Mouse (Mus musculus) naive thymus-derived CD4-positive, alpha-beta T cell, adult 2 months (primary cell): ENCODE results near the gene Exosc1.

Experiments
- DNase-seq: peaks from one replicate; pipeline ENCODE4 v3.0.0-alpha.2; 2011; ENCODE audit warnings: low read depth

The Exosc1 gene

DNA sequence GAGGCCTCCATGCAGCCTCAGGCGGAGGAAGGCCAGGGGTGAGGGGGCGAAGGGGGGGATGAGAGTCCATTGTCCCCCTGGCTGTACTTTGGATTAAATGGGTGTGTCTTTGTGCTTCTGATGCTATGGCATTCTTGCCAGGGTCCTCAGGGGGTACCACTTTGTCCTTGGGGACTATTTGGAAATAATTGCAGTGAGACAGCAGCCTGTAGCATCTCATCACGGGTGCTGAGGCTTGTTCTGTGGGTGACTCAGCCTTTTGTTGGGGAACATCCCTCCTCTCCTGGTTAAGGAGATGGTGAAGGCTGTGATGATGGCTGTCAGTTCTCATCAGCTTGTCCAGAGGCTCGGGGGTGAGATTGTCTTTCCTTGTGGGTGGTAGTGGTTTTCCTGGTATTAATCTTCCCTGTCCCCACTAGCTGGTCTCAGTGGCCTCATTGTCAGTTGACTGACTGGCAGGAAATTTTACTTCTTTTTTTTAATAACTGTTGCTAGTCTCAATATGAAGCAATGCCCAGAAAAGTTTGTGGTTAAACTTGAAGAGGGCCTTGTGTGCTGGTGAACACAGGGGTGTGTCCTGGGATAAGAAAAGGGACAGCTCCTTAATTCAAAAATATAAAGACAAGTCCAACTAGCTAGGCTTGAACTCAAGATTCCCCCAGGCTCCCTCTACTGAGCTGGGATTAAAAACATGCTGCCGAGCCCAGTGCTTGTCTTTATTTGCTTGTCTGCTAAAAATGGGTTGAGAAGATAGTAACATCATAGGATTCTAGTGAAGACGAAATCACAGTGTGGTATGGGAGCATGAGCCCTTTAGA is 19.2 kb downstream of the Exosc1 start:
- no peak for DNase-seq

DNA sequence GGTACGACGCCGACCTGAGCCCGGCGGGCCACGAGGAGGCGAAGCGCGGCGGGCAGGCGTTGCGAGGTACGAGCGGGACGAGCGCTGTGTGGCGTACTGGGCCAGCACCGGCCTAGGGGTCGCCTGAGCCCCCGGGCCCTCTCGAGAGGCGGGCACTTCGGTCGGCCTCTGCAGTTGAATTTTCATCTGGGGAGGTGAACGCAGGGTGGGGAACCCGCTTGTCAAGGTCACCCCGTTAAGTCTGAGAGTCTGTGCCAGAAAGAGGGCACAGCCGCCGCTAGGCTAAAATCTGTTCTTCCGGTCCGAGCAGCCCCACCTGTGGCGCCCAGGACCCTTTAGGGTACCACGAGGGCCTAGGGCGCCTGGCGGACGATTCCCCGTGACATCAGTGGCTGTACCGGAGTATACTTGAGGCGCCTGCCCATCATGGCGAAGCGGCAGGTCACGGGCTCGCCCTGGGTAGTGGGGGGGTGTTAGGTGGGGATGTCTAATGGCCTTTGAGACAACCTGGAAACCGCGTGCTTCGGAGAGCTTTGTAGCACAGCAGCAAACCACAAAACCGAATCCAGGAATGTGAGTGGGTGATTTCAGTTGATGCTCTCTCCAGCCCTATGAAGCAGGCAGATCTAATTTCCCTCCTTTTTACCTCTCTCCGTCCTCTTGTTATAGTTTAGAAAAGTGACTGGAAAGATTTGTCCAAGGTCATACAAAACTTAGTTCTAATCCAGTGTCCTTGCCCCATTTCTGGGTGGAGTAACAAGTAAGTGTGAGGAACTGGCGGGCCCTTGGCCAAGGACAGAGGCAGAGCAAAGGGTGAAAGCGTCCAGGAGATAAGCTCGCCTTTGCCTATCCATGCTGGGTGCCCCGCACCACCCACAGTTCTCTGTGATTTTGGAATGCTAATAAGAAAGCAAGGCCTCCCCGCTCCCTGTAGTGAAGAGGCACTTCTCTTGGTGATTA is 20.8 kb downstream of the Exosc1 start:
- DNase-seq = peak; percentile 64

DNA sequence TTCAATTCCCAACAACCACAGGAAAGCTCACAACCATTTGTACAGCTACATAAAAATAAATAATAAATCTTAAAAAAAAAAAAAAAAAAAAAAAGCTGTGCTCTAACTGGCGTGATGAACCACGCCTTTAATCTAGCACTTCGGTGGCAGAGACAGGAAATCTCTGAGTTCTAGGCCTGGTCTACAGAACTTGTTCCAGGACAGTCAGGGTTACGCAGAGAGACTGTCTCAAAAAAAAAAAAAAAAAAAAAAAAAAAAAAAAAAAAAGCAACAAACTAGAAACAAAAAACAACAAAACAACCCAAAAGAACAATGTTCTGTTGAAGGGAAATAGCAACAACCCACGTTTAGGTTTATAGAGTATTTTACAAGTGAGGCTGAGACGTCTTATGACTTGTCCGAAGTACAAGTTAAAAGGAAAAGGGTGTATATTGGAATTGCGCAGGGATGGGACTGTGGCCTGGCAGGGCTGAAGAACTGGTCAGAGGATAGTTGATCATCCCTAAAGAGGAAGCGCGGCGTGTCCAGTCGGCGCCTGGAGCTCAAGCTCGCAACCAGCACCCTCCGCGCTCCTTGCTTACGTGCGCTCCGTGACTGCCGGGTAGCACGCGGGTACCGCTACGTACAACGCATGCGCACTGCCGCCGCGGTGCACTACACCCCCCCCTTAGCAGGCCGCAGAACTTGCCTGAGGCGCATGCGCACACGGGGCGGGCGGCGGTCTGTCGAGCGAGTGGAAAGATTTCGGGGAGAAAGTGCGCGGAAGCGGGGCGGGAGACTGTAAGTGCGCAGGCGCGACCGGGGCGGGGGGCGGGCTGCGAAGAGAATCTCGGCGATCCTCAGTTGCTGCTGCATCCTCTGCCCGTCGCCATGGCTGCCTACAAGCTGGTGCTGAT is 21.8 kb downstream of the Exosc1 start, which contains the start of gene Pgam1:
TSS of gene Pgam1 (plus strand) at position 746 of the 896 bp plus-strand sequence.
- DNase-seq = peak; percentile 99

DNA sequence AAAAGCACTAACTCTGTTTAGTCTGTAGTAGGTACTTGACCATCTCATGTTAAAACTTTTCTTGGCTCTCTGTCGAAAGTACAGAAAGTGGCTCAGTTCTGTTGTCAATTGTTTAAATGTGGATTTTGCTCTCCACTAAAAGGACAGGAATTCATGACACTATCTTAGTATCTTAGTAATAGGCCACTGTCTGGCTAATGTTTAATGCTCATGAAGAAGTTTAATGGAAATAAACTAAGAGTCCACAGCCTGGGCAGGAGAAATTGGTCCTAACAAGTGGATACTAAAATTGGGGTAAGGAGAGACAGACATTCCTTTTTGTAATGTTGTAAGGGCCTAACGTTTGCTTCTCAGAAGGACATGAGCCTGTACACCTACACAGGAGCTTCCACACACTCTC is 22.8 kb downstream of the Exosc1 start:
- DNase-seq = no peak

DNA sequence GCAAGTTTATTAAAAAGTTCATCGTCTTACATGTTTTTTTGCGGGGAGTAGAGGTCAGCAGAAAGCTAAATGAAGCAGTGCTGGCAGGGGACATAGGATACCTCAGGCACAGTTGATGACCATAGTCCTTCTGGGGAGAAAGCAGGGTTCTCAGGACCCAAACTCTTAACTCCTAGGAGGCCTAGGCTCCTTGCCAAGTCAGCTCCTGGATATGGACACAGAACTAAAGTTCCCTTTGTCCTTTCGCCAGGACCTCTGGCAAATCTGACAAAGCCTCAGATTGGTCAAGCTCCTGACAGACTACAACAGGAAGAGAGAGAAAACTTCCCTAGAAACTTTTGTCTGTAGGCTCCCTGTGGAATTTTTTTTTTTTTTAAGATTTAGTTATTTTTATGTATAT is 24.5 kb downstream of the Exosc1 start:
- no peak for DNase-seq

DNA sequence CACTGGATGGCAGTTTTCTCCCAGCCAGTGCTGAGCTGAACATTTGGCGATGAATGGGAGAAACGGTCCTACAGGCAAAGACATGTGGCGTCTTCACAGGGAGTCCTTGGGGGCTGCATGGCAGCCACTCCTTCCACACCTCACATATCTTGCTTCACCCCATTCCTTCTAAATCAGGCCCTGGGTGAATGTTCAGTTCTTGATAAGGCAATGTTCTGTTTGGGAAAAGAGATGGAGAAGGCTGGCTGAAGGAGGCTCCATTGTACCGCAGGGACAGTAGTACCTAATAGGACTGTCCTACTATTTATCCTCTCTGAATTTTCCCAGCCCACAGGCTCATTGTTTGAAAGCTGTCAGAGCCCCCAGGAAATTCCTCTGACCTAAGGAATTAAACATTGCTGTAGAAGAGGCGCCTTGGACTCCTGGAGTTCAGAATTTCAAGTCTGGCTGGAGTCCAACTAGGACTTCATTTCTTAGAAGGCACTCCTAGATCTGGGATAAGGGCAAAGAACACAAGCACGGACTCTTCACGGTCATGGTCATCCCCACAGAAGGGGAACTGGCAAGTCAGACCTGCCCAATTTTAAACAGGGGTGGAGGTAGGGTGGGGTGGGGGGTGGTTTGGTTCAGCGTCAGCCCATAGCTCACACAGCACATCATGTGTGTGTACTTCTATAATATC is 26.0 kb downstream of the Exosc1 start:
- no peak for DNase-seq

DNA sequence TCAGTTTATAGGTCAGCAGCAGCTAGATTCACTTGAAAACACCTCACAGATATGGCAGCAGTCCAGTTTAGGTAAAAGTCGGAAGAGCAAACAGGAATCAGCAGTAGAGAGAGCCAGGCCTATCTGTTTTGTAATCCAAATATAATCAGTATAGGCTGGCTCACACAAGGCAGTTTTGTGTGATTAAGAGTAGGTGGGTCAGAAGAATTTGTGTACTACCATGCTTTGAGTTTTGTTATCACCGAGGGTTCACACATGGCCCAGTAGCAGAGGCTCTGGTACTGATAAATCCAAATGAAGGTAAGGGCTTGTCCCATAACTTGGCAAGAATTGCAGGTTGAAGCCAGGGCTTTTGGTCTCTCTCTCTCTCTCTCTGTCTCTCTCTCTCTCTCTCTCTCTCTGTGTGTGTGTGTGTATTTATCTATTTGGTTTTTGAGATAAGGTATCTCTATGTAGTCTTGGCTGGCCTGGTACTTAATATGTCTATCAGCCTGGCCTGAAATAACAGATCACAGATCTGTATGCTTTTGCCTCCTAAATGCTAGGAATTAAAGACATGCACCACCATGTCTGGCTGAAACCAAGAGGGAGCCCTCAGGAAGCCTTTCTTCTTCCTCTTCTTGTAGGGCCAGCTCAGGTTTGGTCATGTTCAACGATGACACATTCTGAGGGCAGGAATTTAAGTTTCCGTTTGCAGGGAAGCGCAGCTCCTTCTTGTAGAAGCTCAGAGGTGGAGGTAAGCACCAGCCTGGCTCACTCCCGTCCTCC is 26.7 kb downstream of the Exosc1 start:
- DNase-seq = no peak

DNA sequence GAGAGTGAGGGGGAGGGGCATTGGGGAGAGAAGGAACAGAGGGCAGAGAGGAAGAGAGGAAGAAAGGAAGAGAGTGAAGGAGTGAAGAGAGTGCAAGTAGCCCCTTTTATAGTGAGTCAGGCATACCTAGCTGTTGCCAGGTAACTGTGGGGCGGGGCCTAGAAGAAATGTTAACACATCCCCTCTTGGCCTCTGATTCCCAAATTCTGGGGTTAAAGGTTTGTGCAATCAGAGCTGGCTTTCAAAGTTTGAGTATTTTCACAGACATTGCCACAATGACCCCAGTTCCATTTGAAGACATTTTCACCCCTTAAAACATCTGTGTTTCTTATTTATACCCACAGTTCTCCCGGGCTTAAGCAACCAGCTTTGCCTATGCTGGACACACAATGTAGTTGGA is 28.0 kb downstream of the Exosc1 start:
- no peak for DNase-seq

DNA sequence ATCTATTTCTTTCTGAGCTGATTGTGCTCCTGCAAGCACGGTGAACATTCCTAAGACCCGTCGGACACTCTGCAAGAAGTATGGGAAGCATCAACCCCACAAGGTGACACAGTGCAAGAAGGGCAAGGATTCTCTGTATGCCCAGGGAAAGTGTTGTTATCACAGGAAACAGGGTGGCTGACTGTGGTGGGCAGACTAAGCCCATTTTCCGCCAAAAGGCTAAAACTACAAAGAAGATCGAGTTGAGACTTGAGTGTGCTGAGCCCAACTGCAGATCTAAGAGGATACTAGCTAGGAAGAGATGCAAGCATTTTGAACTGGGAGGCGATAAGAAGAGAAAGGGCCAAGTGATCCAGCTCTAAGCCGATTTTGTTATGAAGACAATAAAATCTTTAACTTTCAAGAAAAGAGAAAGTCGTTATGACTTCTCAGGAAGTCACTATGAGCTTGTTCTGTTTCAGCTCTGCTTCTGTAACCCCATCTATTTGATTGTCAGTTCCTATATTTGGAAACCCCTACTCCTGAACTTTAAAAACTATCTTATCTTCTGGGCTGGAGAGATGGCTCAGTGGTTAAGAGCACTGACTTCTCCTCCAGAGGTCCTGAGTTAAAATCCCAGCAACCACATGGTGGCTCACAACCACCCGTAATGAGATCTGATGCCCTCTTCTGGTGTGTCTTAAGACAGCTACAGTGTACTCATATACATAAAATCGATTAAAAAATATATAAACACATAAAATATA is 30.2 kb downstream of the Exosc1 start:
- DNase-seq = no peak

DNA sequence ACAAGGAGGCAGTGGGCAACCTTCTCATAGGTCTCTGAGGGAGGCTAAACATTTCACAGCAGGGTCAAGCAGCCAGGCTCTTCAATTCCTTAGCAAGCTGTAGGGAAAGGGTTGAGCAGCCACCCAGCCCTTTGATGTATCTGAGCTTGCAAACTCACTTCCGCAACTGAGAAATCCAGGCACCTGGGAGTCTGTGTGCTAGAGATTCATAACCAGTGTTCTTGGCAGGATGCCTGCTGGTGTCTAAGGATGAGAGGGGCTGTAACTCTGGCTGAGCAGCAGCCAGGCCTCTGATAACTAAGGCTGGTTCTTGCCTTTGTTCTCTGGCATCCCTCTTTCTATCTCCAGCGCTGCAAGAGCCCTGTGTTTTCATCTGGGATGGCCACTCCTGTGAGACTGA is 31.5 kb downstream of the Exosc1 start:
- peak; percentile 68 for DNase-seq

DNA sequence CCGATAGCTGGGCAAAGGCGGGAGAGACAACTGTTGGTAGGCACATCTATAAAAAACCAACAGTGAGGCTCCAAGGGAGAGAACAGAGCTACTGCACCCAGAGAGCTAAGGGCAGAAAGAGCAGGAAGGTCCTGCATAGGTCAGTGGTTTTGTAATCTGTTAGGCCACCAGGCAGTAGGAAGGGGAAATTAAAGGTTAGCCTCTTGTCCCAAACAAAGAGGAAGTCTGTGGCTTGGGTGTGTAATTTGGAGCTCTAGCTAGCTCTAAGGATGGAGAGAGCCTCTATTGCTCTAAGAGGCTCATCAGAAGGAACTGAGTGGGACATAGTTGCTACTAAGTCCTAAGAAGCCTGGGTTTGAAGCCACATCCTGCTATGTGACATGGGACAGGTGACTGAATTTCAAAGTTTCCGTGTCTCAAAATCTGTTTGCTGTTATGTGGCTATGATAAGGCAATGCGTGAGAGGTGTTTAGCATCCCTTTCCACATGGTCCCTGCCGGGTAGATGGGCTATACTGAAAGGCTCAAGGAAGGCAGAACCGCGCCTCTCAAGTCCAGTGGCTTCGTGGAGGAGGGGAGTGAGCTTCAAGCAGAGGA is 32.6 kb downstream of the Exosc1 start:
- peak; percentile 70 for DNase-seq

DNA sequence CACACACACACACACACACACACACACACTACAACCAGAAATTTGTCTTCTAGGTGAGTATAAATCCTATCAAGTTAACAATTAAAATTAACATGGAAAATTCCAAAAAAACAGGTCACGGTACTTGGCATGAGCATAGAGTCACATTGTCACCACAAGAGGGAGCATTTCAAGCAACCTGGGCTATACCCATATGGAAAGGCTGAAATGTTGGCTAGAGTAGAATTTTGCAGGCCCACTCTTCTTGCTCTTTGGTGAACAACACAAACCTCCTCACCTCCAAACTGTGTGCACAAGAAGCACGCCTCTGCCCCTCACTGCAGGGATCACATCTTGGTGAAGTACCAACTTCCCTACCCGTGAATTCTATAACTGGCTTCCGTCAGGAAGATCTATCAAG is 34.4 kb downstream of the Exosc1 start:
- peak; percentile 79 for DNase-seq

DNA sequence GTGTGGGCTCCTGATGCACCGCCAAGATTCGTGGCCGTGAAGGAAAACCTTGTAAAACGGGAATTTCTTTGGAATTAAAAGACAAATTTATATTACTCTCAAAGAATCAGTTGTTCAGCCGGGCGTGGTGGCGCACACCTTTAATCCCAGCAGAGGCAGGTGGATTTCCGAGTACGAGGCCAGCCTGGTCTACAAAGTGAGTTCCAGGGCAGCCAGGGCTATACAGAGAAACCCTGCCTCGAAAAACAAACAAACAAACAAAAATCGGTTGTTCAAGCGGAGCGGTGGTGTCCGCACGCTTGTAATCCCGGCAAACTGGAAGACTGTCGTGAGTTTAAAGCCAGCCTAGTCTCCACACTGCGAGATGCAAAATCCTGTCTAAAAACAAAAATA is 36.9 kb downstream of the Exosc1 start:
- DNase-seq = peak; percentile 26

DNA sequence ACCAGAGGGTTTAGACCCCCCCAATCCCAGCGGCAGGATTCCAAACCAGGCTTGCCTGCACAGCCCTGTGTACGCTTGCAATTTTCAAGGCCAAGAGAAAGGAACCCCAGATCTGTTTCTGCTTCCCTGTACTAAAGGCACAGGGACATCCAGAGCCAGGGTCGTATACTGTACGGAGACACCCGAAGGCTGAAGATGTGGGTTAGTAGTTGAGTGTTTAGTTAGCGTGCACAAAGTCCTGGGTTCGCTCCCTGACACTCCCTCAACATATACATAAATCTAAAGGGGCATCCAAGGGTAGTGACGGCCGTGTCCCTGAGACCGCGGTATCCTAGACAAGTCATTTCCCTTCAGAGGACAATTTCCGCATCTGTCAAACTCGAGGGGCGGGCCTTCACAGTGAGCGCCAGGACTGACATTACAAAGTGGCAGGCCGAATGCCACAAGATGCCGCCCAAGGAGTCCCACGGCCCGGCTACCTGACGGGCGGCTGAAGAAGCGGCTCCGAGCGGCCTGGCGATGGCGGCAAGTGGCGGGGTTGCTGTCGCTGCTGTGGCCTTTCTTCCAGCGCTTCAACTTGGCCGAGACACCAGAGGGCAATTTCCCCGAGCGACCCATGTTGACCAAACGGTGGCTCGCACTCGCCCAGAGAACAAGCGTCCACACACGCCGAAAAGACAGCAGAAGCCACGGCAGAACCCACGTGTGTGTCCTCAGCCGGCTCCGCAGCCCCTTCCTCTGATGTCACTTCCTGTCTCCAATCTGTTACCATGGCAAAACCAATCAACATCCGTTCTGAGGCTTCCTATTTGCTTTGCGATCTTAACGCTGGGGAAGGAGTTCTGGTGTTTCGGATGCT is 37.5 kb downstream of the Exosc1 start, which contains the start of gene Rrp12:
TSS of gene Rrp12 (minus strand) at position 714 of the 859 bp plus-strand sequence.
- peak; percentile 93 for DNase-seq

DNA sequence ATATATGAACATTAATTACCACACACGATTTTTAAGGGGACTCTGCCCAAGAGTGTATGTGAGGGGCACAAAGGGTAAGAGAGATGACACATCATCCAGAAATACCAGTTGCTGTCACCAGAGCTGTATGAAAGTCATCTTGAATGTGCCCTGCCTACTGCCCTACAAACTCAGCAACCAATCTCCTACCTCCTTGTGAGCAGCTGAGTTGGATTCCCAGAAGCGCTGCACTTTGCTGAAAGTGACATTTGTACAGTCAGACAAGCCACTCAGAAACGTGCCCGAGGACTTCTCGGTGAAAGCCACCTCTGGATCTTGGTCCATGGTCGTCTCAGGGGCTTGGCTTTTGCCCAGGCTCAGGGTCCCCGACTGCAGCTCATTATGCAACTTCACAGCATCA is 38.3 kb downstream of the Exosc1 start:
- peak; percentile 22 for DNase-seq

DNA sequence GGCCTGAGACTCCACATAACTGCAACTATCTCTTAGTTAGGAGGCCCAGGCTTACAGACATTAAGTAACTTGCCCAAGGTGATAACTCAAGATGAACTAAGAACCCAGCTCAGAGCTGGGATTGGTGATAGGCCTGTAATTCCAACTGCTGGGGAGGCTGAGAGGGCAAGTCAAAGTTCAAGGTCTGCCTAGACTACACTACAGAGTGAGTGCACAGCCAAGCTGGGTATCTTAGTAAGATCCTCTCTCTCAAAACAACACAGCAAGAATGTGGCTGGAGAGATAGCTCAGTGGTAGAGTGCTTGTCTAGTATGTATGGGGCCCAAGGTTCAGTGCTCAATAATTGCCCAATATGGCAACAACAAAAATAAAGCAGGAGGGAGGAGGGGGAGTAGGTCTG is 45.0 kb downstream of the Exosc1 start:
- no peak for DNase-seq

DNA sequence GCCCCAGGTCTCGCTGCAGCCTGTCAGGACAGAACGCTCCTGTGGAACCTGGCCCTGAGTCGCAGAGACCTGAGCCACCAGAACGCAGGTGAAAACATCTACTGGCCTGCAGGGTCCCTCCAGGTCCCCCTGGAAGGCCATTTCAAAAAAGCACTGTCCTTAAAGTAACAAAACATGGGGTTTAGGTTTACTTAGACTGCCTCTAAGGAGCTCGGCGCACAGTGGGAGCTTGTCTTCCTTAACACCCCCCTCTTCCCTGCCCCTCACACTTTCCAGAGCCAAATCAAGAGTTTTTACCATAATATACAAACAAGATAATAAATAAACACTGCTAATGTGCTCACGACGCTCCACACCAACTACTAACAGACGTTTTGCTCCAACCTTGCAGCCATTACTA is 49.3 kb downstream of the Exosc1 start:
- DNase-seq = no peak

DNA sequence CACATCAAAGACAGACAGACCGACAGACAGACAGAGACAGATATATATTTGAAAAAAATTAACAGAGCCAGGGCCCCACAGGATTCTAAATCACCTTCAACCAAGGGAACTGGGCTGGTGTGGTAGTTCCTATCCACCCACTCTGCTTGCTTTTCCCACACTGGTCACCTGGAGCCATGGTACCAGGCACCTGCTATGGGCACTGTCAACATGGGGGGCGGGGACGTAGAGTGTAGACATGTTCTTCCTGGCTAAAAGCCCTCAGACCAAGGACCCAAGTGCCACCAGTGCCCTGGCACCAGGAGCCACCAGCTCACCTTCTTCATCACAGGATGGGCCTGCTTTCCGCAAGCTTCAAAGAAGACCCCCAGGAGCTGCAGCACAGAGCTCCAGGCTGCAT is 51.4 kb downstream of the Exosc1 start:
- no peak for DNase-seq
